Mouse (Mus musculus) limb, embryonic 15.5 days (tissue): ENCODE data around the gene Pgd. TPM values are rescaled to one million over a fixed set of nuclear protein-coding genes. Genes with fewer than 3 reads are reported as not detected.
"Not testable (repeated sequence)": the region's sequence is repeated elsewhere in the genome, so short reads cannot be mapped to it uniquely, and the experiment has no call there.

ENCODE experiments used
- ATAC-seq: fragments of 200-750 bp; cut with Nextera tagmentation; 2 replicates; pipeline ENCODE4 v1.8.0; 2017; ENCODE audit warnings: low read depth, moderate TSS enrichment; ENCODE audit not compliant: insufficient number of reproducible peaks, low FRiP score, low TSS enrichment
- H3K27ac ChIP-seq: fragments of 300-500 bp; sonication (generic); 2 replicates; pipeline ENCODE4 v1.5.1; 2015; ENCODE audit warnings: moderate library complexity, mild to moderate bottlenecking, inconsistent platforms
- H3K27me3 ChIP-seq: fragments of 300-500 bp; sonication (generic); 2 replicates; pipeline ENCODE4 v1.6.1; 2015; ENCODE audit warnings: inconsistent platforms
- H3K36me3 ChIP-seq: fragments of 300-500 bp; sonication (generic); 2 replicates; pipeline ENCODE4 v1.6.1; 2015; ENCODE audit warnings: inconsistent platforms
- H3K4me1 ChIP-seq: fragments of 300-500 bp; sonication (generic); 2 replicates; pipeline ENCODE4 v1.6.1; 2015; ENCODE audit warnings: inconsistent platforms
- H3K4me2 ChIP-seq: fragments of 300-500 bp; sonication (generic); 2 replicates; pipeline ENCODE4 v1.6.1; 2015; ENCODE audit warnings: mild to moderate bottlenecking, inconsistent platforms
- H3K4me3 ChIP-seq: fragments of 300-500 bp; sonication (generic); 2 replicates; pipeline ENCODE4 v1.5.1; 2015; ENCODE audit warnings: mild to moderate bottlenecking, inconsistent platforms
- H3K9ac ChIP-seq: fragments of 300-500 bp; sonication (generic); 2 replicates; pipeline ENCODE4 v1.6.1; 2015; ENCODE audit warnings: inconsistent platforms
- H3K9me3 ChIP-seq: fragments of 300-500 bp; sonication (generic); 2 replicates; pipeline ENCODE4 v1.6.1; 2016; ENCODE audit warnings: inconsistent platforms
- WGBS: fragments of 180-500 bp; shearing (Covaris S2); methylation state at CpG from one replicate; pipeline ENCODE4 v1.1.7; 2015; 5-methylcytosine and 5-hydroxymethylcytosine counted together
- polyA plus RNA-seq: library from polyadenylated mRNA; unstranded; fragments of >200 nt; fragmentation: Nextera tagmentation; extraction: Ambion mirVana; gene quantifications from 2 replicates; pipeline ENCODE4 v1.2.1, GENCODE M21; 2015

Gene Pgd
- polyA plus RNA-seq = 108 and 111 TPM in 2 replicates

DNA sequence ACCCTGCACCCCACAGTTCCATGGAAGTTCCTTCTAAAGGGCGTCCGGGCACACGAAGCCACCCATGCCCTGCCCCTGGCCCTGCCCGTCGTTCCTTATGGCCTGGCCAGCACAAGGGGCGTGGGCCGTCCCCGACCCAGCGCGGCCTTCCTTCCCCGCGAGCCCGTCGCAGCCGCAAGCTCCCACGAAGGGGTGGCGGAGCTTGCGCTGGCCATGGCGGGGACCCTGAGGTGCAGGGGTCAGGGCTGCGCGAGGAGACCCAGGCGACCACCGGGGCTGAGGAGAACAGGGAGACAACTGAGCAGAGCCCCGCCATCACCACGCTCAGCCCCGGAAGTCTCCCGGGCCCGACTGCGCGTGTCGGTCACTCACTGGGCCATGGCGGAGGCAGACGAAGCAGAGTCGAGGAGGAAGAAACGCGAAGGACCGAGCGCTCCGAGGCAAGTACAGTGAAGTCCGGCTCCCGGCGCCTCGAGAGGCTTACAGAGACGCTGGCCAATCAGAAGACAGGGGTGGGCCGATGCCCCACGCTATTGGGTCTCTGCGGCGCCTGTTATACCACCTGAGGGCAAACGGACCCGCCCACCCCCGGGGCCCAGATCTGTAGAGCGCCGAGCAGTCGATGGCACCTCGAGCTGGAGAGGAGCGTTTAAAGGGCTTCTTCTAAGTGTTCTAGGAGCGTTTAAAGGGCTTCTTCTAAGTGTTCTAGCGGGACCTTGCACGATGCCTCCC lies at the start of gene Pgd:
TSS of gene Pgd (minus strand) at position 557 of the 732 bp plus-strand sequence.
- ATAC-seq = peak; percentile 98

DNA sequence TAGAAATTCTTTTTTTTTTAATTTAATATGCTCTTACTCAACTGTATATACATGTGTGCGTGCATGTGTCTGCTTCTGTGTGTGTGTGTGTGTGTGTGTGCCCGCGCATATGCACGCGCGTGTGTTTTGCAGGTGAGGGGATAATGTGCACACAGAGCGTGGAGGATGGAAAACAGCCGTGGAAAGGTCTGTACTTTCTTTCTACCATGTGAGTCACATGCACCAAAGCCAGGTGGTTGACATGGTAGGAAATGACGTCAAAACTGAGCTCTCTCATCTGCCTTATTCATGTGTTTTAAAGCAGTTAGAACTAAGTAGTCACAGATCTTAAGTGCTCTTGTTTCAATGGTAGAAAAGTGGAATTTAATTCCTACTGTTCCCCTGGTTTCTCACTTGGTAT lies 49.4 kb upstream of the Pgd start:
- H3K36me3 ChIP-seq = peaks cover 58% of the 10 kb centered on the region
- no peak overlapping the region for H3K4me3 ChIP-seq
- H3K27ac ChIP-seq = 0 out of 2 replicates have a peak overlapping the region, but pooled peaks have one; percentile 24
- H3K9ac ChIP-seq = no peak overlapping the region
- ATAC-seq = no peak
- H3K4me1 ChIP-seq = no peaks in the 10 kb centered on the region; the same call in 1 of the 2 replicates
- H3K9me3 ChIP-seq = no peaks in the 10 kb centered on the region
- 64% methylated on average over 9 of the region's 9 CpGs for WGBS
- H3K27me3 ChIP-seq = no peaks in the 10 kb centered on the region
- no peak overlapping the region for H3K4me2 ChIP-seq

More for the DNA sequence above, at the start of gene Pgd:
- Histone ChIP-seq H3K4me3 (peak within 1 kb of the TSS; percentile 74), H3K36me3 (peaks cover 32% of the 10 kb centered on the region), H3K27ac (peak within 1 kb of the TSS; percentile 89), H3K27me3 (no peaks in the 10 kb centered on the region), H3K4me1 (peaks cover 17% of the 10 kb centered on the region), H3K4me2 (peak within 1 kb of the TSS; percentile 86), H3K9me3 (no peaks in the 10 kb centered on the region), H3K9ac (peak within 1 kb of the TSS; percentile 88)
- WGBS = under 1% methylated on average over 59 of the region's 59 CpGs

DNA sequence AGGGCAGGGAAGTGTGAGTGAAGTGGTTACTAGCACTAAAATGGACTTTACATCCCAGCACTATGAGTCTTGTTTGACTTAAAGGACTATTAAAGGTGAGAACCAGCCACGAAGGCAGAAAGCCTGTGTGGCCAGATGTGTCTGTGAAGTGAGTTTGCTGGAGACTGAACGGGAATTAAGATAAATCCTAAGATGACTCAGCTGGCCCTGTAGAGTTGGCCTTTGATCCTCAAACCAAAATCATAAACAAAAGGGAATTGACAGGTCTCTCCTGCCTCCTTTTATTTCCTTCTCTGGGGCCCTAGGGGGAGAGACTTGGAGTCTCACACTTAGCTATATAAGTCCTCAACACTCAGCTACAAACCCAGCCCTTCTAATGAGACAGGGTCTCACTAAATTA lies 48.8 kb upstream of the Pgd start:
- Histone ChIP-seq H3K9ac (no peak overlapping the region), H3K9me3 (no peaks in the 10 kb centered on the region), H3K4me2 (no peak overlapping the region), H3K4me3 (no peak overlapping the region), H3K27me3 (no peaks in the 10 kb centered on the region), H3K36me3 (peaks cover 59% of the 10 kb centered on the region), H3K27ac (0 out of 2 replicates have a peak overlapping the region, but pooled peaks have one; percentile 24), H3K4me1 (no peaks in the 10 kb centered on the region; the same call in 1 of the 2 replicates)
- WGBS = 11% methylated on average over 2 of the region's 2 CpGs
- ATAC-seq = no peak

DNA sequence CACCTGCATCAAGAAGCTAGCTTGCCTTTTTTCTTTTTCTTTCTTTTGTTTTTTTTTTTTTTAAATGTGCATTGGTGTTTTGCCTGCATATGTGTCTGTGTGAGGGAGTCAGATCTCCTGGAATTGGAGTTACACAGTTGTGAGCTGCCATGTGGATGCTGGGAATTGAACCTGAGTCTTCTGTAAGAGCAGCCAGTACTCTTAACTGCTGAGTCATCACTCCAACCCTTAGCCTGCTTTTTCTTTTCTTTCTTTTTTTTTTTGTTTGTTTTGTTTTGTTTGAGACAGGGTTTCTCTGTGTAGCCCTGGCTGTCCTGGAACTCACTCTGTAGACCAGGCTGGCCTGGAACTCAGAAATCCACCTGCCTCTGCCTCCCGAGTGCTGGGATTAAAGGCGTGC lies 47.9 kb upstream of the Pgd start:
- not testable (repeated sequence) for H3K27me3 ChIP-seq, ATAC-seq
- 96% methylated on average over 2 of the region's 2 CpGs for WGBS

DNA sequence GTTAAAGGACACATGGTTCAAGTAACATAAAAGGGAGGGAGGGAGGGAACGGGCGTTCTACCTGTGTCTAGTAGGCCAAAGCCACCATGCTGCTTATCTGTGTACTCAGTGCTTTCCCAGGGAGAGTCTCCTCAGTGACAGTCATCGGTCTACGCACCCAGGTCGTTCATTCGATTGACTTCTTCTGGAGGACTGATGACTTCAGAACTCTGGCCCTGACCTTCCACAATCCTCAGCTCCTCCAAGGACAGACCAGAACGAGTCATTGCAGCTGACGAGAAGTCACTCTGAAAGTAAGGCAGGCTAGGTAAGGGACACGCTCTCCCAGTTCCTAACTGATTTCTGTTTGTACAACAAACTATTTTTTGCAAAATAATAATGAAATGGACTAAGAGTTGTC lies 46.9 kb upstream of the Pgd start:
- H3K4me1 ChIP-seq = no peaks in the 10 kb centered on the region; the same call in 1 of the 2 replicates
- ATAC-seq = no peak
- H3K4me3 ChIP-seq = no peak overlapping the region
- H3K27ac ChIP-seq = no peak overlapping the region
- H3K36me3 ChIP-seq = peaks cover 68% of the 10 kb centered on the region
- H3K4me2 ChIP-seq = no peak overlapping the region
- no peaks in the 10 kb centered on the region for H3K27me3 ChIP-seq
- WGBS = 93% methylated on average over 9 of the region's 9 CpGs
- H3K9me3 ChIP-seq = no peaks in the 10 kb centered on the region
- H3K9ac ChIP-seq = no peak overlapping the region

More for the DNA sequence above, 47.9 kb upstream of the Pgd start:
- not testable (repeated sequence) for H3K9me3 ChIP-seq, H3K9ac ChIP-seq, H3K4me1 ChIP-seq, H3K27ac ChIP-seq, H3K4me3 ChIP-seq, H3K4me2 ChIP-seq
- peaks cover 66% of the 10 kb centered on the region for H3K36me3 ChIP-seq

DNA sequence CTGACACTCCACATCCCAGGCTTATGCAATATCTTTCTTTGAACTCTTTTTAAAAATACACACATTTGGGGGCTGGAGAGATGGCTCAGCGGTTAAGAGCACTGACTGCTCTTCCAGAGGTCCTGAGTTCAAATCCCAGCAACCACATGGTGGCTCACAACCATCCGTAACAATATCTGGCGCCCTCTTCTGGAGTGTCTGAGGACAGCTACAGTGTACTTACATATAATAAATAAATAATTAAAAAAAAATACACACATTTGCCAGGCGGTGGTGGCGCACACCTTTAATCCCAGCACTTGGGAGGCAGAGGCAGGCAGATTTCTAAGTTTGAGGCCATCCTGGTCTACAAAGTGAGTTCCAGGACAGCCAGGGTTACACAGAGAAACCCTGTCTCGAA lies 44.9 kb upstream of the Pgd start:
- peaks cover 73% of the 10 kb centered on the region for H3K36me3 ChIP-seq
- H3K4me2 ChIP-seq, ATAC-seq, H3K4me3 ChIP-seq, H3K4me1 ChIP-seq, H3K27ac ChIP-seq, H3K9ac ChIP-seq, H3K27me3 ChIP-seq, H3K9me3 ChIP-seq: not testable (repeated sequence)
- 94% methylated on average over 6 of the region's 6 CpGs for WGBS

DNA sequence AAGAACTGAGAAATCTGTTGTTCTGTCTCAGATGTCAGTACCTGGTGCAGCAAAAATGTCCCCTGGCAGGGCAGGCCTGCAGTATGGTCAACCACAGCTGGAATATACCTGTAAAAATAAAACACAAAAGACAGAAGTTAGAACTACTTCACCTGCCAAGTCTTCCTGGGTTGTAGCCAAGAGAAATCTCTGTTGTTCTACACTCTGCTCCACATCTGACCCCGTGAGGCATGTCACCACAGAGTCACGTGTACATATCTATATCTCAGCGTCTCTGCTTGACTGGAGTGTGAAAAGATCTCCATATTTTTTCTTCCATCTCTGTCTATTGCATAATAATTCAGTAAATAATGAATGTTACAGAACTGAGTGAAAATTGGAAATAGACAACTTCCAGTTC lies 35.9 kb upstream of the Pgd start:
- no peak for ATAC-seq
- peaks cover 76% of the 10 kb centered on the region for H3K36me3 ChIP-seq
- WGBS = 61% methylated on average over 3 of the region's 3 CpGs

DNA sequence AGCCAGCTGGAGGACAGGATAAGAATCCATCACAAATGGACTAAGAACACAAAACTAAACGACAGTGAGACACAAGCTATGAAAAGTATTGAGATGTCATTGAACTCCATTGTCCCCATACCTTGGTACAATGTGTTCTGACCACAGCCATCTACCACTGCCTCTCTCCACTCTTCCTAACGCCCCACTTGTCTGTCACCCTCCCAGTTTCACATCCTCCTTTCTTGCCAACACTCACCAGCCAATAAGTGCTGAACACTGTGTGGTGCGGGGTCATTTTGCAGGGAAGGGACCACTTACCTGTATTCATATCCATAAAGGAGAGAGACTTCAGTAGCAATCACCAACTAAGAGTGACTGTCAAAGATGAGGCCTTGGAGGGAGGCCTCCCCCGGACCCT lies 34.5 kb upstream of the Pgd start:
- H3K27ac ChIP-seq = no peak overlapping the region
- H3K36me3 ChIP-seq = peaks cover 72% of the 10 kb centered on the region
- no peaks in the 10 kb centered on the region for H3K9me3 ChIP-seq
- WGBS = 90% methylated on average over 4 of the region's 4 CpGs
- no peak overlapping the region for H3K4me2 ChIP-seq
- no peaks in the 10 kb centered on the region for H3K4me1 ChIP-seq
- H3K27me3 ChIP-seq = no peaks in the 10 kb centered on the region
- H3K9ac ChIP-seq = no peak overlapping the region
- H3K4me3 ChIP-seq = no peak overlapping the region
- ATAC-seq = no peak

More for the DNA sequence above, 35.9 kb upstream of the Pgd start:
- Histone ChIP-seq H3K4me1 (no peaks in the 10 kb centered on the region), H3K27ac (no peak overlapping the region), H3K9me3 (no peaks in the 10 kb centered on the region), H3K9ac (no peak overlapping the region), H3K4me3 (no peak overlapping the region), H3K4me2 (no peak overlapping the region), H3K27me3 (no peaks in the 10 kb centered on the region)

DNA sequence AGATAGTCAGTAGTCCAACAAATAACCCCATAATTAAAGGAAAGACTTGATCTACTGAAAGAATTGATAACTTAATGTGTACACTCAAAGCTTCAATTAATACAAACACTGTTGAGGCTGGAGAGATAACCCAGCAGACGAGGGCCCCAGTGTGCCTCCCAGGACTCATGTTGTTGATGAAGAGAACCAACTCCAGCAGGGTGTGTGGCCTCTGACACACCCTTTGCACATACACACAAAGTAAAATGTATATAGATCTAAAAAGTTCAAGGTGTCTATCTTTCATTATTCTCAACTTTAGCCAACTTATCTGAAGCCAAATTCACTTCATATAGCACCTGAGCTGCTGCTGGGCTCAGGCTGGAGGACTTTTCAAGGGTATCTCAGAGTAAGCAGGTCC lies 30.6 kb upstream of the Pgd start:
- H3K9me3 ChIP-seq = no peaks in the 10 kb centered on the region
- H3K27ac ChIP-seq = no peak overlapping the region
- H3K36me3 ChIP-seq = peaks cover 59% of the 10 kb centered on the region
- H3K27me3 ChIP-seq = no peaks in the 10 kb centered on the region
- H3K4me3 ChIP-seq = no peak overlapping the region
- no peak for ATAC-seq
- no peaks in the 10 kb centered on the region for H3K4me1 ChIP-seq
- H3K9ac ChIP-seq = no peak overlapping the region
- 78% methylated on average over 1 of the region's 1 CpGs for WGBS
- no peak overlapping the region for H3K4me2 ChIP-seq

DNA sequence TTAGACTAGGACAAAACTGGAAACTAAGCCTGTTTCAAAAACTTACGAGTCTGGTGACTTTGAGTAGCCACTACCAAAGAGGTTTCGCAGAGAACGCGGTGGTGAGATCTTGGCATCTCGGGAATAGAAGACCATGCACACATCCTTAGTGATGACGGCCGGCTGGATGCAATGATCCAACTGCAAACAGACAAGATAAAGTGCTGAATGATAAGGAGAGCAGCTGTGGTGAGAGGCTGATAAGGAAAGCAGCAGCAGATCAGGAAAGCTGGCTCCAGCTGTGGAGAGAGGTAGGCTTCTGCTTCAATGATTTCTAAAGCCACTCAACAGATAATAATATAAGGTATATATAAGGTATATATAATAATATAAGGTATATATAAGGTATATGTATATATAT lies 24.5 kb upstream of the Pgd start:
- Histone ChIP-seq H3K4me2 (no peak overlapping the region), H3K27ac (no peak overlapping the region), H3K4me1 (no peaks in the 10 kb centered on the region), H3K9ac (no peak overlapping the region), H3K4me3 (no peak overlapping the region), H3K9me3 (no peaks in the 10 kb centered on the region), H3K27me3 (no peaks in the 10 kb centered on the region), H3K36me3 (peaks cover 61% of the 10 kb centered on the region)
- WGBS = 93% methylated on average over 7 of the region's 7 CpGs
- ATAC-seq = no peak

DNA sequence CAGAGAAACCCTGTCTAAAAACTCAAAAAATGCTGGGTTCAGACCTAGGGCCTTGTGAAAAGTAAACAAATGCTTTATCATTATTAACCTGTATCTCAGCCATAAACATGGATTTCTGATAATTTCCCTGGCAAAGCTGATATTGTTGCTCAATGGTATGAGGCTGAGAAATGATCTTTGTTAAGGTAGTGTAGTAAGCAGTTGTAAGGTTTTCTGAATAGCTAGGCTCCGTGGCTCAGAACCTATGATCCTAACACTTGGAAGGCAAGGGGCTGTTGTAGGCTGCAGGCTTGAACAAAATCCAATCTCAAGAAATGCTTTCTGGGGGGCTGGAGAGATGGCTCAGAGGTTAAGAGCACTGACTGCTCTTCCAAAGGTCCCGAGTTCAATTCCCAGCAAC lies 22.0 kb upstream of the Pgd start:
- no peaks in the 10 kb centered on the region for H3K4me1 ChIP-seq
- no peak for ATAC-seq
- no peak overlapping the region for H3K27ac ChIP-seq
- no peaks in the 10 kb centered on the region for H3K9me3 ChIP-seq
- H3K27me3 ChIP-seq = no peaks in the 10 kb centered on the region
- H3K36me3 ChIP-seq = peaks cover 75% of the 10 kb centered on the region
- H3K9ac ChIP-seq = no peak overlapping the region
- H3K4me3 ChIP-seq = no peak overlapping the region
- WGBS = 96% methylated on average over 2 of the region's 2 CpGs
- H3K4me2 ChIP-seq = no peak overlapping the region

DNA sequence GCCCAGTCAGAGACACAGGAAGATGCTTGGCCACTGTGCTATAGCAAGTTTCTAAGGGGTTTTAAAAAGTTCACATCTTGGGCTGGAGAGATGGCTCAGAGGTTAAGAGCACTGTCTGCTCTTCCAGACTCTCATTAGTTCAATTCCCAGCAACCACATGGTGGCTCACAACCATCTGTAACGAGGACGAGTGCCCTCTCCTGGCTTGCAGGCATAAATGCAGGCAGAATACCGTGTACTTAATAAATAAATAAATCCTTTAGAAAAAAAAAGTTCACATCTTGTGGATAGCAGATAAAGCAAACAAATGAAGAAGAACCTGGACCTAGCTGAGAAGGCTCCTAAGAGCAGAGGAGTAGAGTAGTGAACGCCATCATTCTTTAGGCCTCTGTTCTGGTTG lies 16.2 kb upstream of the Pgd start:
- 56% methylated on average over 4 of the region's 4 CpGs for WGBS
- H3K4me1 ChIP-seq = no peaks in the 10 kb centered on the region
- ATAC-seq = no peak

More for the DNA sequence above, 16.2 kb upstream of the Pgd start:
- no peak overlapping the region for H3K4me3 ChIP-seq
- no peak overlapping the region for H3K27ac ChIP-seq
- no peak overlapping the region for H3K4me2 ChIP-seq
- no peaks in the 10 kb centered on the region for H3K9me3 ChIP-seq
- no peak overlapping the region for H3K9ac ChIP-seq
- H3K36me3 ChIP-seq = peaks cover 83% of the 10 kb centered on the region
- no peaks in the 10 kb centered on the region for H3K27me3 ChIP-seq
